Mouse (Mus musculus): ENCODE data around the gene Fam162b. TPM values are rescaled to one million over a fixed set of nuclear protein-coding genes. Genes with fewer than 3 reads are reported as not detected.

Gene Fam162b
- 2.5 and 2.9 TPM in 2 replicates for polyA plus RNA-seq (2015; fragmentation: Nextera tagmentation; extraction: Ambion mirVana)

DNA sequence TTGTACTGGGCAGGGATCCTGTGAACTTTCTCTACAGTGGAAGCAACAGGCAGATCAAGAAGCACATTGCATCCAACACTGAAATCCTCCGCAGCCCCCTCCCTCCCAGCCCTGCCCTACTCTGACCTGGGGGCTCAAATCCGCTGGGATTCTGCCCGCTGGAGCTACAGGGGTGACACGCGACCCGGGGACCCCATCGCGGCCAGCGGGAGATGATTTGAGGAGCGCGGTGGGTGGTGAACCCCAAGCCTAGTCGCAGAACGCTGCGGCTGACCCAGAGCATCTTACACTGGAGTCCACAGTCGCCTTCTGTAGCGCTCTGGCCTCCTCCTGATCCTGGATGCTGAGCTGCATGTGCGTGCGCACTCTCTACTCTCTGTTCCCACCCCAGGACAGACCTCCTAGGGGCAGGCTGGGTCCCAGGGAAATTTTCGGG is at the start of gene Fam162b:
Fam162b (minus strand) TSS at position 379 of the 436 bp plus-strand sequence.
- Histone ChIP-seq H3K27ac (no peak within 1 kb of the TSS), H3K9me3 (no peaks in the 10 kb centered on the region), H3K27me3 (replicated peaks) (0 out of 2 replicates have a peak, but pooled peaks cover 12% of the 10 kb centered on the region), H3K36me3 (replicated peaks) (no peaks in the 10 kb centered on the region), H3K4me3 (peak within 1 kb of the TSS; percentile 31), H3K4me1 (peaks cover 7% of the 10 kb centered on the region), H3K4me2 (peak within 1 kb of the TSS; percentile 60), H3K9ac (no peak within 1 kb of the TSS)
- WGBS, result under 1% methylated on average over 19 of the region's 19 CpGs
- 0 out of 2 replicates have a peak, but pooled peaks have one; percentile 17 for ATAC-seq (replicated peaks)

DNA sequence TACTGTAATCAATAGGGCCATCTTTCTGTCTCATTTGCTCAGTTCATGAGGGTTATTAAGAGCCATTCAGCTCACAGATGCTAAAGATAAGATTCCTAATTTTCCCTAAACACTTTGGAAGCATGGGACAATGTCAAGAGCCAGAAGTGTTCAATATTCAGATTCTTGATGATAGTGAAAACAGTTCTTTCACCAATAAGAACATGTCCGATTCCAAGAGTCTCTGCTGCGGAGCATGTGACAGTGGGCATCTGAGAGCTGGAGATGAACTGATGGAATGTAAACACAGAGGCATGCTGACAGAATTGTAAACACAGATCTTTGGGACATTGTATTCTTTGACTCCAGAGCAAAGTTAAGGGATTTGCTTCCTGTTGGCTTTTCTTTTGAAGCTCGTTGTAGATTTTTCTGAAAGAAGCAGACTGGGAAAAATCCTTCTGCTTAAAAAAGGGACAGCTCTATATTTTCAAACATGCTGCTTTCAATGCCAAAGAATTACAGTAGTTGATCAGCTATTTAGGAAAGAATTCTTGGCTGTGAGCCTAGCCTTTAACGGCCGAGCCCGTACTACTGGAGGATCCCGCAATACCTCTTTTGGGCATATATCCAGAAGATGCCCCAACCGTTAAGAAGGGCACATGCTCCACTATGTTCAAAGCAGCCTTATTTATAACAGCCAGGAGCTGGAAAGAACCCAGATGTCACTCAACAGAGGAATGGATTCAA is 41.3 kb upstream of the Fam162b start, which contains the start of gene Gprc6a:
Gprc6a (minus strand) TSS at position 51 of the 726 bp plus-strand sequence.
- ATAC-seq (replicated peaks), result no peak
- H3K4me1 ChIP-seq, result no peaks in the 10 kb centered on the region
- no peaks in the 10 kb centered on the region for H3K36me3 ChIP-seq (replicated peaks)
- no peaks in the 10 kb centered on the region for H3K27me3 ChIP-seq (replicated peaks)
- no peak within 1 kb of the TSS for H3K4me3 ChIP-seq
- H3K4me2 ChIP-seq, result no peak within 1 kb of the TSS
- no peak within 1 kb of the TSS for H3K27ac ChIP-seq
- WGBS, result 67% methylated on average over 8 of the region's 8 CpGs
- no peak within 1 kb of the TSS for H3K9ac ChIP-seq
- no peaks in the 10 kb centered on the region for H3K9me3 ChIP-seq

DNA sequence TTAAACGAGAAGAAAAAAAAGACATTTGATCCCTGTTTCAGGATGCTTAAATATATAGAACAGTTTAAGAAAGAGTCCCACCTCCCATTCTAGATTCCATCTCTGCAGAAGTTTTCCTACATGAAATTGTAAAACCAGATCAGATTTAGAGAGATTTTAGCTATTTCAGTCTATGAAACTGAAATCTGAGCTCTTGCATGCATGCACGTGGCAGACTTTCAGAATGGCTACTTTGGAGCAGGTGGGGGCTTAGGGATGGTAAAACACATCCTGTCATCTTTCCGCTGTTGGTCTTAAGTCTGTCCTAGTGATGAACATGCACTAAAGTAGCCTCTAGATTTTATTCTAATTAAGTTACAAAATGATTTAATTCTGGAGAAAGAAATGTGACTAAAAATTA is 30.9 kb upstream of the Fam162b start:
- 86% methylated on average over 3 of the region's 3 CpGs for WGBS
- ATAC-seq (replicated peaks), result no peak

DNA sequence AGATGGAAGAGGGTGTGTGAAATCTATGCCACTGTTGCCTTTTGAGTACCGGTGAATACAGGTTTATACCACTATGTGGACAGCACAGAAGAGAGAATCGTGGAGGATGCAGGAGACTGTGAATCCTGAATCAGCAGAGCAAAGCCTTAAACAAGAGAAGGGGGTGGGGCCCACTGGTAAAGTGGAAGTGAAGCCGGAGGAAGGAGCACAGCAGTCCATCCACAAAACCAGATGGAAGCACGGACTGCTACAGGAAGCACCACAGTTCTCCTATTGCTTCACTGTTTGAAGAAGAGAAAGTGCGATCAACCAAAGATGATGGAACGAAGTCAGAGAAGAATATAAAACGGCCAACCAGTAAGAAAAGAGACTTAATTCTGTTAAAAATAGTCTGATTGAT is 29.8 kb upstream of the Fam162b start:
- WGBS, result 51% methylated on average over 7 of the region's 7 CpGs
- no peak overlapping the region for H3K9ac ChIP-seq
- no peak overlapping the region for H3K4me3 ChIP-seq
- H3K4me2 ChIP-seq, result no peak overlapping the region
- H3K27ac ChIP-seq, result no peak overlapping the region
- no peaks in the 10 kb centered on the region for H3K9me3 ChIP-seq
- no peak for ATAC-seq (replicated peaks)
- H3K4me1 ChIP-seq, result no peaks in the 10 kb centered on the region
- H3K27me3 ChIP-seq (replicated peaks), result no peaks in the 10 kb centered on the region
- H3K36me3 ChIP-seq (replicated peaks), result no peaks in the 10 kb centered on the region

More for the DNA sequence above, 30.9 kb upstream of the Fam162b start:
- no peaks in the 10 kb centered on the region for H3K4me1 ChIP-seq
- no peaks in the 10 kb centered on the region for H3K9me3 ChIP-seq
- H3K4me3 ChIP-seq, result no peak overlapping the region
- H3K4me2 ChIP-seq, result no peak overlapping the region
- H3K27ac ChIP-seq, result no peak overlapping the region
- no peaks in the 10 kb centered on the region for H3K36me3 ChIP-seq (replicated peaks)
- no peak overlapping the region for H3K9ac ChIP-seq
- H3K27me3 ChIP-seq (replicated peaks), result no peaks in the 10 kb centered on the region

DNA sequence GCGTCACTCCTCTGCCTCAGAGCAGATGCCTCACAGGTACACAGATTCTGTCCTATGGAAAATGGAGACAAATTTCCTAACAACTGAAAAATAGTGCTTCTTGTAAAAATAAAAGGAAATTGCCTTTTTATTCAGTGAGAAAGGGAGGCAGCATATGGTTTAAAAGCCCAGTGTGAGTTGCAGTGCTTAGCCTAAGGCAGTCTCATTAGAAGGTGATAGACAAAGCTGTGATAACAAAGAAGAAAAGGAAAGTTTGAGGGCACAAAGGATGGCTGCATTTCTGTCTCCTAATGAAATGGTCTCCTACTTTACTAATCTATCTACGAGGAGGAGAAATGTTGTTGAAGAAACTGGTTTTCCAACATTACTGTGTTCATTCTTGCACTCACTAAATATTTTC is 28.2 kb upstream of the Fam162b start:
- WGBS, result 75% methylated on average over 2 of the region's 2 CpGs
- ATAC-seq (replicated peaks), result no peak
- no peaks in the 10 kb centered on the region for H3K4me1 ChIP-seq
- no peak overlapping the region for H3K4me3 ChIP-seq
- no peak overlapping the region for H3K27ac ChIP-seq
- H3K27me3 ChIP-seq (replicated peaks), result no peaks in the 10 kb centered on the region
- H3K36me3 ChIP-seq (replicated peaks), result no peaks in the 10 kb centered on the region
- no peaks in the 10 kb centered on the region for H3K9me3 ChIP-seq
- no peak overlapping the region for H3K9ac ChIP-seq
- no peak overlapping the region for H3K4me2 ChIP-seq

DNA sequence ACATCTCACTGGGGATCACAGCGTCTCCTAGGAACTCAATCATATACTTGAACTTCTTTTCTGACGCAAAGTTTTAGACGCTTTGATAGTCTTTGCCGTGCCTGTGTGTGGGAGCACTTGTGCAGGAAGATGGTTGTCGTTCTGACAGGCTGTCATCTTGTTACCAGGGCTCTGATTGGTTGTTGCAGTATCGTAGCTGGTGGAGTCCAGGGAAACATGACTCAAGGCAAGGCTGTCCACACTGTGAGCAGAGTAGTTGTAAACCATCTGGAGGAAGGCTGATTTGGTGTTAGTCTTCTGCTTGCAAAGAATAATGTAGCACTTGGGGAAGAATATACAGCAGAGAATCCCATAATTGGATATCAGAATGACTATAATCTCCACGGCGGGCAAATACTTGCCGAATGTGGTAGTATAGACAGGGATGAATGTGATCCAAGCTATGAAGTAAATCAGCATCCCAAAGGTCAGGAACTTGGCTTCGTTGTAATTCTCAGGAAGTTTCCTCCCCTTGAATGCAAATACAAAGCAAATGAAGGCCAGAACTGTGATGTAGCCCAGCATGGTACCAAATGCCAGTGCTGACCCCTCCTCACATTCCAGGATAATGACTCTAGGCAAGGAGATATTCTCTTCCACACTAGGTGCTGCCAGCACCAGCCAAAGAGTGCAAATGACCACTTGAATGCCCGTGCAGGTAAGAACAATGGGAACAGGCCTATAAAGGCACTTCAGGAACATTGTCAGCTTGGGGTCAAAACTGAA is 24.7 kb upstream of the Fam162b start:
- H3K27me3 ChIP-seq (replicated peaks), result no peaks in the 10 kb centered on the region
- no peak overlapping the region for H3K27ac ChIP-seq
- H3K4me2 ChIP-seq, result no peak overlapping the region
- H3K4me3 ChIP-seq, result no peak overlapping the region
- 80% methylated on average over 11 of the region's 11 CpGs for WGBS
- H3K9me3 ChIP-seq, result no peaks in the 10 kb centered on the region
- H3K9ac ChIP-seq, result no peak overlapping the region
- ATAC-seq (replicated peaks), result no peak
- H3K36me3 ChIP-seq (replicated peaks), result no peaks in the 10 kb centered on the region
- no peaks in the 10 kb centered on the region for H3K4me1 ChIP-seq

DNA sequence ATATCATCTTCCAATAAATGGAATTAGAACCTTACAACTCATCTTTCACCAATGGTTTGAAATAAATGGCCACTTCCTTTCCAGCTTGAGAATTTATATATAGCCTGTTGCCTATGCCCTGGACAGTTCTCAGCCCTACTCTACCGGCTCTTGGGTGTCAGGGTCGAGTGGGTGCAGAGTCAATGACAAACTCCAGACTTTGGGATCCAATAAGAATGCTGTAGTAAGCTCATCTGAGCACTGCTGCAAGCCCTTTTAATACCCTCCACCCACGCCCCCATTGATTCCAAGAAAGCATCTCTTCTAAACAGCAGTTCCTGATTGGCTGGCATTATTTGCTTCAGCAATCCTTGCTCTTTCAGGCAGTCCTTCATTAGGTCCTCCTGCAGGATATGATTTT is 23.1 kb upstream of the Fam162b start:
- no peaks in the 10 kb centered on the region for H3K4me1 ChIP-seq

DNA sequence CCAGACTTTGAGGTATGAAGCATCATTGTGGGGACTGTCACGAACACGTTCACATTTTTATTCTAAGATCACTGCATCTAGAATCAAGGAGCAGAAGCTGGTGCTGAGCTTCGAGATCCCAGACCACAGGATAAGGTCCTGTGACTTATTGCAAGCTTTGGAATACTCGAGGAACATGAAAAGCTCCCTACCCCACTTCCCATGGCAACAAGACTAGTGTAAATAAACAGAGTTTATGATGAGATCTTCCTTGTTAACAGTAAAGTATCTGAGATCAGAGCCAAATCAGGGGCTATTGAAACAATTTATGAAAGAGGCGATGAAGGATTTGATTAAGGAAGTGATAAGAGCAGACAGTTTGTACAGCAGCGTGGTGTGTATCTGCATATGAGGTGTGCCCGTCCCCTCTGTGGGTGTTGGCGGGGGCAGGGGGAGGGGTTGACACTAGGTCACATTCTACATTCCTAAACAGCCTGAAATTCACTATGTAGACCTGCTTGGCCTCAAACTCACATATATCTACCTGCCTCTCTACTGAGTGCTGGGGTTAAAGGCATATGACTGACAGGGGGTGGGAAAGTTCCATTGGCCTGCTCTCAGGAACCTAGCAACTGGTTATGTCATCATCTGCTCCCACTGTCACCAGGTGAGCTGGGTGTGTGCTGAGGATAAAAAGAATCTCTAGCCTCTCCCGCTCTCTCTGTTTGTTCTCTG is 21.8 kb upstream of the Fam162b start:
- no peak for ATAC-seq (replicated peaks)
- no peak overlapping the region for H3K4me3 ChIP-seq
- H3K36me3 ChIP-seq (replicated peaks), result no peaks in the 10 kb centered on the region
- H3K27me3 ChIP-seq (replicated peaks), result no peaks in the 10 kb centered on the region
- WGBS, result 82% methylated on average over 9 of the region's 9 CpGs
- H3K9me3 ChIP-seq, result no peaks in the 10 kb centered on the region
- H3K27ac ChIP-seq, result no peak overlapping the region
- H3K4me1 ChIP-seq, result no peaks in the 10 kb centered on the region
- H3K9ac ChIP-seq, result no peak overlapping the region
- no peak overlapping the region for H3K4me2 ChIP-seq

More for the DNA sequence above, 23.1 kb upstream of the Fam162b start:
- 72% methylated on average over 3 of the region's 3 CpGs for WGBS
- Histone ChIP-seq H3K9me3 (no peaks in the 10 kb centered on the region), H3K27ac (no peak overlapping the region), H3K27me3 (replicated peaks) (no peaks in the 10 kb centered on the region), H3K4me2 (no peak overlapping the region), H3K9ac (no peak overlapping the region), H3K36me3 (replicated peaks) (no peaks in the 10 kb centered on the region), H3K4me3 (no peak overlapping the region)
- ATAC-seq (replicated peaks), result no peak

DNA sequence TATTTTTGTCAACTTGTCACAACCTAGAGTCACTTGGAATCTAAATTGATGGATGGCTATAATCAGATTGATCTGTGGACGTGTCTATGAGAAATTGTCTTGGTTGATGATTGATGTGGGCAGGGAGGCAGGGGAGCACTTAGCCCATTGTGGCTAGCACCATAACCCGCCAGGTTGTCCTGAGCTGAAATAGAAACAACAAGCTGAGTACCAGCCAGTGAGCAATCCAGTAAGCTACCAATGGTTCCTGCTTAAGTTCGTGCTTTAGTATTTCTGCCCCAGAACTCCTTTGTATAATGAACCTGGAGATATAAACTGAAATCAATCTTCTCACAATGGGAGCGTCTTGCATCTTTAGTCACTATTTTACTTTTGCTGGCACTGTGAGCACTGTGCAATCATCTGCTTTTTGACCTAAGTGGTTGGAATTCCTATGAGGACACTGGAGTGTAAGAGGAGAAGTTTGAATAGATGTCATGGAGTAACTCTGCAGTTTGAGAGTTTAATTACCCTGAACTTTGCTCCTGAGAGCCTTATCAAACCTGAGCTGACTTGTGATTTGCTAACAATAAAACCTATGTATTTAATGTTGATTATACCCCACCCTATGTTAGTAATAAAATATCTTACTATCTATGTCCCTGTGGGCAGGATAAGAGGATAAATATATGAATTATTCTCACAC is 19.6 kb upstream of the Fam162b start:
- Histone ChIP-seq H3K9ac (no peak overlapping the region), H3K4me3 (no peak overlapping the region), H3K4me1 (no peaks in the 10 kb centered on the region), H3K27me3 (replicated peaks) (no peaks in the 10 kb centered on the region), H3K27ac (no peak overlapping the region), H3K4me2 (no peak overlapping the region), H3K36me3 (replicated peaks) (no peaks in the 10 kb centered on the region), H3K9me3 (no peaks in the 10 kb centered on the region)
- WGBS, result 80% methylated on average over 4 of the region's 4 CpGs
- no peak for ATAC-seq (replicated peaks)

DNA sequence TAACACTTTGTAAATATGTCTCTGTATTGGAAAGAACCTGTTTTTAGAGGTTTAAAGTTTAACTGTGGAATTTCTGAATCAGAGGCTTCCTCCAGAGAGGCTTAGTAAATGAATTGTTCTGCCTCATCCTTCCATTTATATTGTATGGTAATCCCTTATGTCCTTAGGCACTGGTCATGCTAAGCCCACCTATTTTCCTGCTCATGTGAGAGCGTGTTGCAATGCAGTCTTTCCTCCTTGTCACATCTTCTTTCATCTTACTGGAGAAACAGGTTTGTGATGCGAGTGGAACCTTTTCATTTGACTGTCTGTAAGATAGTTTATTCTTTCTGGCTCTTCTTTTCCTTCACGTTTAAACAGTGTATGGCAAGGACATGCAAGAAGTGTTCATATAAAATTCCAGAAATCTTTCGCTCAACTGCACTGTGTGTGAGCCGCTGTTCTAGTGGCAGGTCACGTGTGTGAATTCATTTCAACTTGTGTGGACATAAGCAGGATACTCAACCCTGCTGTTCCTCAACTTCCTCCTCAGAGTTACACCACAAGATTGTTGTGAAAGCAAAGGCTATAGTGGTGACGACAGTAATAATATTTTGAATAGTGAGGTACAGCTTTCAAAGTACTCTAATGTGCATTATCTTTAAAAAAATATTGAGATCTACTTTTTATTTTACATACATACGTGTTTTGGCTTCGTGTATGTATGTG is 6.8 kb upstream of the Fam162b start:
- no peaks in the 10 kb centered on the region for H3K36me3 ChIP-seq (replicated peaks)
- no peaks in the 10 kb centered on the region for H3K9me3 ChIP-seq
- no peaks in the 10 kb centered on the region for H3K27me3 ChIP-seq (replicated peaks)
- H3K27ac ChIP-seq, result no peak overlapping the region
- H3K4me1 ChIP-seq, result no peaks in the 10 kb centered on the region
- no peak overlapping the region for H3K4me2 ChIP-seq
- no peak overlapping the region for H3K9ac ChIP-seq
- no peak overlapping the region for H3K4me3 ChIP-seq
- 85% methylated on average over 9 of the region's 9 CpGs for WGBS
- no peak for ATAC-seq (replicated peaks)

Data from midbrain, embryonic 15.5 days (tissue).